ENCODE assay signal across 23 mouse cellular contexts in genomic region chr4:94604452-94605019, GRCm38 (mm10). TPM values are rescaled to one million over a fixed set of nuclear protein-coding genes. Genes with fewer than 3 reads are reported as not detected.
DNase-seq lines count a peak whose midpoint lies in the region; ATAC-seq and TF ChIP-seq lines count a peak whose summit lies in the region.
"Had no signal": no experiment of that assay in that cellular context is flagged by ENCODE, and none has a peak within 500 bp of the region (broad histone marks: within the 10 kb centered on the region; RNA-seq: fewer than 3 reads in every experiment).

No protein-coding gene starts in this region.

- TF ChIP-seq RAD21 in MEL (IDR thresholded peaks at IDR 0.05; ENCODE audit: low read depth, low read length): no peak

- no peak overlapping the region for H3K27ac ChIP-seq in hindbrain, embryonic 13.5 days
- H3K27ac ChIP-seq in hindbrain, embryonic 11.5 days (ENCODE audit: low read depth, low read length): no peak overlapping the region
- no peak overlapping the region for H3K27ac ChIP-seq in midbrain, embryonic 10.5 days (replicated peaks)
- no peak overlapping the region for H3K27ac ChIP-seq in midbrain, embryonic 15.5 days
- peak overlapping the region; percentile 62 for H3K27ac ChIP-seq in MEL (ENCODE audit: control insufficient read depth, low read depth, low read length)
- H3K27ac ChIP-seq in limb, embryonic 13.5 days: no peak overlapping the region
- H3K27ac ChIP-seq: heart, adult 2 months had no signal

- no peaks in the 10 kb centered on the region for H3K36me3 ChIP-seq in hindbrain, embryonic 13.5 days
- no peaks in the 10 kb centered on the region for H3K36me3 ChIP-seq in hindbrain, embryonic 11.5 days (ENCODE audit: control insufficient read depth, insufficient read depth, low read length)
- no peaks in the 10 kb centered on the region for H3K36me3 ChIP-seq in midbrain, embryonic 10.5 days
- H3K36me3 ChIP-seq in midbrain, embryonic 15.5 days (replicated peaks): no peaks in the 10 kb centered on the region
- peaks cover 0 to 21% of the 10 kb centered on the region in 2 experiments; a peak in 3 of 4 replicates for H3K36me3 ChIP-seq in MEL (ENCODE audit: control insufficient read depth in 1 of 2, insufficient read depth in 2 of 2, low read length in 2 of 2)
- no peaks in the 10 kb centered on the region for H3K36me3 ChIP-seq in limb, embryonic 13.5 days

- H3K79me2 ChIP-seq in MEL (ENCODE audit: control insufficient read depth, insufficient read depth, low read length, poor library complexity): peaks cover 27% of the 10 kb centered on the region

- H3K4me1 ChIP-seq in hindbrain, embryonic 13.5 days (replicated peaks): peaks cover 23% of the 10 kb centered on the region
- H3K4me1 ChIP-seq in hindbrain, embryonic 11.5 days (replicated peaks; ENCODE audit: control insufficient read depth, insufficient read depth, low read length): no peaks in the 10 kb centered on the region
- peaks cover 25% of the 10 kb centered on the region for H3K4me1 ChIP-seq in midbrain, embryonic 10.5 days
- H3K4me1 ChIP-seq in midbrain, embryonic 15.5 days: peaks cover 27% of the 10 kb centered on the region
- H3K4me1 ChIP-seq in MEL (ENCODE audit: control insufficient read depth in 1 of 2, insufficient read depth in 2 of 2, low read length in 2 of 2): peaks cover 4 to 10% of the 10 kb centered on the region in 2 experiments
- H3K4me1 ChIP-seq in limb, embryonic 13.5 days: peaks cover 22% of the 10 kb centered on the region

- no peak for ATAC-seq in hindbrain, embryonic 13.5 days (ENCODE audit: low FRiP score)
- no peak for ATAC-seq in hindbrain, embryonic 11.5 days (ENCODE audit: low FRiP score)
- ATAC-seq in midbrain, embryonic 15.5 days (replicated peaks): no peak
- no peak for ATAC-seq in limb, embryonic 13.5 days (ENCODE audit: low FRiP score, low read depth)
- no peak for ATAC-seq in activated CD4-positive, CD25-positive, alpha-beta regulatory T cell, adult 4 months
- ATAC-seq: intestine, postnatal 0 days; lung, postnatal 0 days had no signal

- no peaks in the 10 kb centered on the region for H3K27me3 ChIP-seq in hindbrain, embryonic 13.5 days
- no peaks in the 10 kb centered on the region for H3K27me3 ChIP-seq in hindbrain, embryonic 11.5 days (ENCODE audit: control insufficient read depth, insufficient read depth, low read length)
- no peaks in the 10 kb centered on the region for H3K27me3 ChIP-seq in midbrain, embryonic 10.5 days (ENCODE audit: low read depth, poor library complexity, severe bottlenecking)
- no peaks in the 10 kb centered on the region for H3K27me3 ChIP-seq in midbrain, embryonic 15.5 days (replicated peaks)
- H3K27me3 ChIP-seq in MEL (ENCODE audit: control insufficient read depth in 1 of 2, insufficient read depth in 2 of 2, low read length in 2 of 2): no peaks in the 10 kb centered on the region
- H3K27me3 ChIP-seq in limb, embryonic 13.5 days: no peaks in the 10 kb centered on the region

- no peak overlapping the region for H3K9ac ChIP-seq in hindbrain, embryonic 13.5 days
- no peak overlapping the region for H3K9ac ChIP-seq in hindbrain, embryonic 11.5 days (ENCODE audit: low read depth, low read length)
- H3K9ac ChIP-seq in midbrain, embryonic 15.5 days: no peak overlapping the region
- H3K9ac ChIP-seq in MEL (ENCODE audit: control insufficient read depth, low read depth, low read length, poor library complexity, severe bottlenecking): peak overlapping the region; percentile 88
- H3K9ac ChIP-seq in limb, embryonic 13.5 days: no peak overlapping the region

- TF ChIP-seq POLR2A in MEL (IDR thresholded peaks at IDR 0.05; ENCODE audit: control insufficient read depth in 1 of 2, insufficient read depth in 1 of 2, low read depth in 1 of 2, low read length in 2 of 2, poor library complexity in 1 of 2): no peak

- 93% methylated on average over 2 of the region's 2 CpGs for WGBS in hindbrain, embryonic 13.5 days
- WGBS in hindbrain, embryonic 11.5 days: 93% methylated on average over 2 of the region's 2 CpGs
- 86% methylated on average over 2 of the region's 2 CpGs for WGBS in midbrain, embryonic 10.5 days
- 88% methylated on average over 2 of the region's 2 CpGs for WGBS in midbrain, embryonic 15.5 days
- WGBS in limb, embryonic 13.5 days: 83% methylated on average over 2 of the region's 2 CpGs

- TF ChIP-seq EP300 in MEL (IDR thresholded peaks at IDR 0.05; ENCODE audit: low read depth in 1 of 2, low read length in 2 of 2): peak; percentile 50 to 63; a peak in 3 of 4 replicates

- no peak for DNase-seq in hindbrain, embryonic 11.5 days (ENCODE audit: low spot score)
- no peak for DNase-seq in midbrain, embryonic 10.5 days (ENCODE audit: low spot score)
- peak; percentile 54 for DNase-seq in MEL (ENCODE audit: low read depth, low spot score)
- DNase-seq in left cerebral cortex, postnatal 25 days (ENCODE audit: low spot score in 2 of 2): no peak
- DNase-seq: cerebellum, adult 18-20 months; heart, adult 2 months; heart, postnatal 10 days; kidney, postnatal 36 days; thymus, postnatal 36 days had no signal

- H3K4me2 ChIP-seq in hindbrain, embryonic 13.5 days: 0 out of 2 replicates have a peak overlapping the region, but pooled peaks have one; percentile 85
- H3K4me2 ChIP-seq in hindbrain, embryonic 11.5 days (replicated peaks; ENCODE audit: low read depth, low read length): no peak overlapping the region
- H3K4me2 ChIP-seq in midbrain, embryonic 15.5 days: no peak overlapping the region
- no peak overlapping the region for H3K4me2 ChIP-seq in limb, embryonic 13.5 days (replicated peaks)

- no peaks in the 10 kb centered on the region for H3K9me3 ChIP-seq in hindbrain, embryonic 13.5 days
- H3K9me3 ChIP-seq in hindbrain, embryonic 11.5 days (ENCODE audit: control insufficient read depth, low read length): no peaks in the 10 kb centered on the region
- H3K9me3 ChIP-seq in midbrain, embryonic 10.5 days (replicated peaks): no peaks in the 10 kb centered on the region
- no peaks in the 10 kb centered on the region for H3K9me3 ChIP-seq in midbrain, embryonic 15.5 days
- H3K9me3 ChIP-seq in MEL (replicated peaks; ENCODE audit: insufficient read depth, low read length): no peaks in the 10 kb centered on the region
- no peaks in the 10 kb centered on the region for H3K9me3 ChIP-seq in limb, embryonic 13.5 days

- intact Hi-C loops in left cerebral cortex, postnatal 25 days (cut with DNase I): loop anchor here (5.0 kb wide), 1 partner anchor 47 kb away; the partner anchor contains the start of genes Caap1 and Gm10306

- H3K4me3 ChIP-seq in hindbrain, embryonic 13.5 days: no peak overlapping the region
- H3K4me3 ChIP-seq in hindbrain, embryonic 11.5 days (ENCODE audit: low read depth, low read length): no peak overlapping the region
- H3K4me3 ChIP-seq in midbrain, embryonic 10.5 days: peak overlapping the region; percentile 97; the same call in 1 of the 2 replicates
- no peak overlapping the region for H3K4me3 ChIP-seq in midbrain, embryonic 15.5 days
- H3K4me3 ChIP-seq in MEL (ENCODE audit: control insufficient read depth in 1 of 2, insufficient read depth in 1 of 2, low read depth in 2 of 2, low read length in 2 of 2): peak overlapping the region; percentile 87 to 97
- H3K4me3 ChIP-seq in limb, embryonic 13.5 days: 0 out of 2 replicates have a peak overlapping the region, but pooled peaks have one; percentile 96

- TF ChIP-seq CTCF in MEL (IDR thresholded peaks at IDR 0.05 in 2 of 3, conservative IDR thresholded peaks at IDR 0.05 in 1 of 3; ENCODE audit: control insufficient read depth in 1 of 3, insufficient read depth in 1 of 3, low read depth in 2 of 3, low read length in 3 of 3, poor library complexity in 1 of 3, severe bottlenecking in 1 of 3): no peak

RNA-seq across cellular contexts. Expression of gene Plaa, which starts 1.5 kb away (rescaled TPM):
- polyA plus RNA-seq in hindbrain, embryonic 13.5 days (2015; fragmentation: Nextera tagmentation; extraction: Ambion mirVana): 81.0 and 82.7 TPM in 2 replicates
- 96.4 and 97.7 TPM in 2 replicates for polyA plus RNA-seq in hindbrain, embryonic 11.5 days (2014; fragmentation: Nextera tagmentation; extraction: Ambion mirVana)
- 92.6 and 95.1 TPM in 2 replicates for polyA plus RNA-seq in midbrain, embryonic 10.5 days (2016; fragmentation: Nextera tagmentation; extraction: Ambion mirVana)
- 72.6 and 74.9 TPM in 2 replicates for polyA plus RNA-seq in midbrain, embryonic 15.5 days (2015; fragmentation: Nextera tagmentation; extraction: Ambion mirVana)
- 85.1 and 103 TPM in 2 replicates for total RNA-seq in MEL (2012; rRNA removed)
- polyA plus RNA-seq in MEL (2012; ENCODE audit: insufficient read depth in 1 of 2, insufficient read length in 2 of 2, low read depth in 1 of 2, low replicate concordance in 2 of 2, missing spikeins in 1 of 2): 100 to 1,000 TPM in 1 of 2 experiments, 10 to 100 TPM in 1; 63.7 to 102 TPM
- 66.7 and 72.2 TPM in 2 replicates for polyA plus RNA-seq in limb, embryonic 13.5 days (2015; fragmentation: Nextera tagmentation; extraction: Ambion mirVana)
- 10 to 100 TPM; 34.9 to 38.8 TPM for polyA plus RNA-seq in activated CD4-positive, CD25-positive, alpha-beta regulatory T cell, adult 4 months (2017; shearing (Covaris generic))
- total RNA-seq in left cerebral cortex, postnatal 25 days (2021): 10 to 100 TPM; 43.5 to 45.0 TPM

RNA-seq across cellular contexts. Expression of gene Ift74, which starts 9.8 kb away (rescaled TPM):
- polyA plus RNA-seq in hindbrain, embryonic 13.5 days (2015; fragmentation: Nextera tagmentation; extraction: Ambion mirVana): 34.0 and 36.2 TPM in 2 replicates
- polyA plus RNA-seq in hindbrain, embryonic 11.5 days (2014; fragmentation: Nextera tagmentation; extraction: Ambion mirVana): 59.4 and 62.3 TPM in 2 replicates
- 59.6 and 65.4 TPM in 2 replicates for polyA plus RNA-seq in midbrain, embryonic 10.5 days (2016; fragmentation: Nextera tagmentation; extraction: Ambion mirVana)
- 20.5 and 23.1 TPM in 2 replicates for polyA plus RNA-seq in midbrain, embryonic 15.5 days (2015; fragmentation: Nextera tagmentation; extraction: Ambion mirVana)
- 12.3 and 14.5 TPM in 2 replicates for total RNA-seq in MEL (2012; rRNA removed)
- polyA plus RNA-seq in MEL (2012; ENCODE audit: insufficient read depth in 1 of 2, insufficient read length in 2 of 2, low read depth in 1 of 2, low replicate concordance in 2 of 2, missing spikeins in 1 of 2): 10 to 100 TPM in 1 of 2 experiments, not detected in 1; 10.2 TPM
- 43.2 and 45.7 TPM in 2 replicates for polyA plus RNA-seq in limb, embryonic 13.5 days (2015; fragmentation: Nextera tagmentation; extraction: Ambion mirVana)
- 1 to 10 TPM; 4.6 to 6.8 TPM for polyA plus RNA-seq in activated CD4-positive, CD25-positive, alpha-beta regulatory T cell, adult 4 months (2017; shearing (Covaris generic))
- 10 to 100 TPM; 22.4 to 26.6 TPM for total RNA-seq in left cerebral cortex, postnatal 25 days (2021)

RNA-seq across cellular contexts. Expression of gene Lrrc19, which starts 45.4 kb away (rescaled TPM):
- 0.38 TPM in 2 replicates for polyA plus RNA-seq in hindbrain, embryonic 13.5 days (2015; fragmentation: Nextera tagmentation; extraction: Ambion mirVana)
- 0.68 and 1.3 TPM in 2 replicates for polyA plus RNA-seq in hindbrain, embryonic 11.5 days (2014; fragmentation: Nextera tagmentation; extraction: Ambion mirVana)
- 1.1 and 1.3 TPM in 2 replicates for polyA plus RNA-seq in midbrain, embryonic 10.5 days (2016; fragmentation: Nextera tagmentation; extraction: Ambion mirVana)
- 0.32 and 0.37 TPM in 2 replicates for polyA plus RNA-seq in midbrain, embryonic 15.5 days (2015; fragmentation: Nextera tagmentation; extraction: Ambion mirVana)
- not detected in 2 replicates for total RNA-seq in MEL (2012; rRNA removed)
- under 1 TPM in 1 of 2 experiments, not detected in 1; 0.04 TPM for polyA plus RNA-seq in MEL (2012; ENCODE audit: insufficient read depth in 1 of 2, insufficient read length in 2 of 2, low read depth in 1 of 2, low replicate concordance in 2 of 2, missing spikeins in 1 of 2)
- polyA plus RNA-seq in limb, embryonic 13.5 days (2015; fragmentation: Nextera tagmentation; extraction: Ambion mirVana): 1.1 and 1.4 TPM in 2 replicates
- under 1 TPM in 1 of 2 experiments, not detected in 1; 0.20 TPM for polyA plus RNA-seq in activated CD4-positive, CD25-positive, alpha-beta regulatory T cell, adult 4 months (2017; shearing (Covaris generic))
- total RNA-seq in left cerebral cortex, postnatal 25 days (2021): not detected
- total RNA-seq: gastrocnemius, adult 8-10 months; heart, adult 2 months; heart, postnatal 10 days; layer of hippocampus, postnatal 10 days; left cerebral cortex, postnatal 14 days; megakaryocyte-erythroid progenitor cell, adult 5-6 weeks had no signal
- polyA plus RNA-seq: brain, embryonic 14.5 days; heart, adult 2 months; testis, adult 2 months had no signal

RNA-seq across cellular contexts. Expression of gene Caap1, which starts 47.9 kb away (rescaled TPM):
- polyA plus RNA-seq in hindbrain, embryonic 13.5 days (2015; fragmentation: Nextera tagmentation; extraction: Ambion mirVana): 22.1 and 24.8 TPM in 2 replicates
- 30.4 and 32.4 TPM in 2 replicates for polyA plus RNA-seq in hindbrain, embryonic 11.5 days (2014; fragmentation: Nextera tagmentation; extraction: Ambion mirVana)
- polyA plus RNA-seq in midbrain, embryonic 10.5 days (2016; fragmentation: Nextera tagmentation; extraction: Ambion mirVana): 24.4 and 27.8 TPM in 2 replicates
- polyA plus RNA-seq in midbrain, embryonic 15.5 days (2015; fragmentation: Nextera tagmentation; extraction: Ambion mirVana): 16.7 and 17.3 TPM in 2 replicates
- total RNA-seq in MEL (2012; rRNA removed): 12.8 and 13.0 TPM in 2 replicates
- 10 to 100 TPM in 1 of 2 experiments, not detected in 1; 13.9 TPM for polyA plus RNA-seq in MEL (2012; ENCODE audit: insufficient read depth in 1 of 2, insufficient read length in 2 of 2, low read depth in 1 of 2, low replicate concordance in 2 of 2, missing spikeins in 1 of 2)
- polyA plus RNA-seq in limb, embryonic 13.5 days (2015; fragmentation: Nextera tagmentation; extraction: Ambion mirVana): 20.9 and 21.8 TPM in 2 replicates
- 1 to 10 TPM; 3.8 to 5.1 TPM for polyA plus RNA-seq in activated CD4-positive, CD25-positive, alpha-beta regulatory T cell, adult 4 months (2017; shearing (Covaris generic))
- total RNA-seq in left cerebral cortex, postnatal 25 days (2021): 10 to 100 TPM; 11.3 to 12.1 TPM

RNA-seq across cellular contexts. Expression of gene Gm10306, which starts 48.2 kb away (rescaled TPM):
- 0.96 TPM in 1 of 2 replicates, not detected in the other for polyA plus RNA-seq in hindbrain, embryonic 13.5 days (2015; fragmentation: Nextera tagmentation; extraction: Ambion mirVana)
- 0.57 TPM in 1 of 2 replicates, not detected in the other for polyA plus RNA-seq in hindbrain, embryonic 11.5 days (2014; fragmentation: Nextera tagmentation; extraction: Ambion mirVana)
- 0.52 TPM in 1 of 2 replicates, not detected in the other for polyA plus RNA-seq in midbrain, embryonic 10.5 days (2016; fragmentation: Nextera tagmentation; extraction: Ambion mirVana)
- 0.70 TPM in 1 of 2 replicates, not detected in the other for polyA plus RNA-seq in midbrain, embryonic 15.5 days (2015; fragmentation: Nextera tagmentation; extraction: Ambion mirVana)
- 0.85 and 1.0 TPM in 2 replicates for total RNA-seq in MEL (2012; rRNA removed)
- polyA plus RNA-seq in MEL (2012; ENCODE audit: insufficient read depth in 1 of 2, insufficient read length in 2 of 2, low read depth in 1 of 2, low replicate concordance in 2 of 2, missing spikeins in 1 of 2): not detected
- not detected in 2 replicates for polyA plus RNA-seq in limb, embryonic 13.5 days (2015; fragmentation: Nextera tagmentation; extraction: Ambion mirVana)
- not detected for polyA plus RNA-seq in activated CD4-positive, CD25-positive, alpha-beta regulatory T cell, adult 4 months (2017; shearing (Covaris generic))
- not detected for total RNA-seq in left cerebral cortex, postnatal 25 days (2021)
- total RNA-seq: adrenal gland, adult 18-20 months; gastrocnemius, adult 8-10 months; heart, adult 2 months; heart, postnatal 10 days; layer of hippocampus, postnatal 10 days; left cerebral cortex, postnatal 14 days; megakaryocyte-erythroid progenitor cell, adult 5-6 weeks had no signal
- polyA plus RNA-seq: embryonic facial prominence, embryonic 14.5 days; heart, adult 2 months; intestine, postnatal 0 days had no signal

Comparison
In these comparisons a context has a peak if more than half of its experiments do, and no peak if none do; other contexts are left out.
1. H3K4me3 ChIP-seq: peak in midbrain, embryonic 10.5 days (single experiment), MEL (2 of 2) and limb, embryonic 13.5 days (single experiment); none in hindbrain, embryonic 13.5 days (single experiment), hindbrain, embryonic 11.5 days (single experiment) and midbrain, embryonic 15.5 days (single experiment).